Mouse (Mus musculus) hindbrain, embryonic 13.5 days (tissue): ENCODE measurements at regions not wholly inside any gene's neighbourhood (a gene's known extent, or its start where the extent isn't known, plus 50 kb on each side); places are given as distances from the start of the nearest gene placed in this dataset.
A peak's percentile ranks its signal among the peaks of the same experiment; 100 is the strongest.

ENCODE experiments used
- ATAC-seq: fragments of 200-750 bp; cut with Nextera tagmentation; 2 replicates; pipeline ENCODE4 v1.8.0; 2017; ENCODE audit warnings: moderate TSS enrichment; ENCODE audit not compliant: low FRiP score
- H3K27ac ChIP-seq: fragments of 300-500 bp; sonication (generic); 2 replicates; pipeline ENCODE4 v1.5.1; 2015; ENCODE audit warnings: inconsistent platforms, mild to moderate bottlenecking, moderate library complexity
- H3K27me3 ChIP-seq: fragments of 300-500 bp; sonication (generic); 2 replicates; pipeline ENCODE4 v1.6.1; 2015; ENCODE audit warnings: mild to moderate bottlenecking, inconsistent platforms
- H3K36me3 ChIP-seq: fragments of 300-500 bp; sonication (generic); 2 replicates; pipeline ENCODE4 v1.6.1; 2015; ENCODE audit warnings: mild to moderate bottlenecking, inconsistent platforms
- H3K4me1 ChIP-seq: fragments of 300-500 bp; sonication (generic); replicated peaks from 2 replicates; pipeline ENCODE4 v1.6.1; 2015; ENCODE audit warnings: inconsistent platforms
- H3K4me2 ChIP-seq: fragments of 300-500 bp; sonication (generic); 2 replicates; pipeline ENCODE4 v1.6.1; 2015; ENCODE audit warnings: inconsistent platforms, mild to moderate bottlenecking, moderate library complexity
- H3K4me3 ChIP-seq: fragments of 300-500 bp; sonication (generic); 2 replicates; pipeline ENCODE4 v1.5.1; 2015; ENCODE audit warnings: mild to moderate bottlenecking, inconsistent platforms
- H3K9ac ChIP-seq: fragments of 300-500 bp; sonication (generic); 2 replicates; pipeline ENCODE4 v1.6.1; 2015; ENCODE audit warnings: mild to moderate bottlenecking, inconsistent platforms
- H3K9me3 ChIP-seq: fragments of 300-500 bp; sonication (generic); 2 replicates; pipeline ENCODE4 v1.6.1; 2016; ENCODE audit warnings: inconsistent platforms
- WGBS: fragments of 180-500 bp; shearing (Covaris S2); methylation state at CpG from one replicate; pipeline ENCODE4 v1.1.7; 2015; 5-methylcytosine and 5-hydroxymethylcytosine counted together

DNA sequence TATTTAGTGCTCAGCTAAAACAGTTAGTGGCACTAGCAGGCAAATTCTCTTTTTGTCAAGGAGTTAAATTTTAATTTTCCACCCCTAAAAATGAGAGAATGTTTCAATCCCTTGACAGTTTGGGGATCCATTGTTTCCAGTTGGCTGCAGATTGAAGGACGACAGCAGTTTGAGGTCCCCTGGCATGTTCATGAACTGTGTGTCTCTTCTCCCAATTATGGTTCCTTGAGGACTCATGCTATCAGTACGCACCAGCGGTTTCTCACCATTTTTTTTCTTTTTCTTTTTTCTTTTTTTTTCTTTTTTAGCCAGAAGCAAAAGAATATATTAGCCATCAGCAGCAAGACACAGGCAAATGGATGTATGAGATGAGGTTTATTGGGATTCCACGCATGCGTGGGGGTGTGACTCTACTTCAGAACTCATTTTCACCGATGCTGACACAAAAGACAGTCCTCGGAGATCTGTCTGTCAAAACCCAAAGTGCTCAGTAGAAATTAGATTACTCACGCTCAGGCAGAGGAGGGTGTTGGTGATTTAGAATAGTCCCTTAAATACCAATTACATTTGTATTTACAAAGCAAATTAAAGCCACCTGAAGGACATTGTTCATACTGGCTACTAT is 157.8 kb upstream of the Arrdc4 start:
- H3K4me2 ChIP-seq: no peak overlapping the region
- WGBS: 39% methylated on average over 8 of the region's 8 CpGs

DNA sequence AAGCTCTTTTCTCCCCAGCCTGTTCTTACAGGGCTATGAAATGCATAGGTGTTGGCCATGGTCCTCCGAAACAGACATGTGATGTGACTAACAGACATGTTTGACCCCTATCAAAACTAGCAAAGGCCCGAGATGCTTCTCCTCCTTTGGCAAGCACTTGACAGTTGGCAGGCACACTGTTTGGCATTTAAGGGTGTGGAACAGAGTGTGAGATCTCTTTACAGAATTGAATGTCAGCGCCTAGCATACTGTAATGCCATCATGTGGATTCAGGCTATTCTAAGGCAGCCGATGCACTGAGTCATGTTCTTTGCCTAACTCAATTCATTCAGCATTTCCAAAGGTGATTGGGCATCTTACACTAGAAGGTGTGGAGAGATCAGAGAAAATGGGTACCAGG is 156.8 kb upstream of the Arrdc4 start:
- no peak overlapping the region for H3K27ac ChIP-seq
- no peak for ATAC-seq

More for the DNA sequence above, 157.8 kb upstream of the Arrdc4 start:
- H3K4me1 ChIP-seq: peaks cover 15% of the 10 kb centered on the region
- no peak overlapping the region for H3K4me3 ChIP-seq
- peak; percentile 65; the same call in 1 of the 2 replicates for ATAC-seq
- H3K27me3 ChIP-seq: no peaks in the 10 kb centered on the region
- no peaks in the 10 kb centered on the region for H3K36me3 ChIP-seq
- no peak overlapping the region for H3K27ac ChIP-seq
- no peak overlapping the region for H3K9ac ChIP-seq
- H3K9me3 ChIP-seq: no peaks in the 10 kb centered on the region

DNA sequence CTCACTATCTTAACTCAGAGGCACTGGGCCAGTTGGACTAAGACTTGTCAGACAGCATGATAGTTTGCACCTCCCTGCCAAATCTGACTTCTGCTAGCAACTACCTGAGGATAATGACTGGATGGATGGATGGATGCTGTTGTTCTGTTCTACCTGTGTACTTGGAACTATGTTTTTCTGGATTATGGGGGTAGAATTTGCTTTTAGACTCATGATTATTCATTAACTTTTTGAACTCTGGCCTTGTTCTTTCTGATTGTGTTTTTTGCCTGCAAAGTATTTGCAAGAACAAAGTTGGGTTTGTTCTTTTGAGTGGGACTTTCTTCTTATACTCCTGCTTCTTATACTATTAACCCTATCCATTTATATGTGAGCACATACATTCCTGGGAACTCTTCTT is 137.1 kb upstream of the Arrdc4 start:
- Histone ChIP-seq H3K4me1 (no peaks in the 10 kb centered on the region), H3K27ac (no peak overlapping the region), H3K9ac (no peak overlapping the region), H3K27me3 (no peaks in the 10 kb centered on the region), H3K4me3 (no peak overlapping the region), H3K4me2 (no peak overlapping the region), H3K9me3 (no peaks in the 10 kb centered on the region), H3K36me3 (no peaks in the 10 kb centered on the region)
- ATAC-seq: no peak

More for the DNA sequence above, 156.8 kb upstream of the Arrdc4 start:
- Histone ChIP-seq H3K4me2 (no peak overlapping the region), H3K9me3 (no peaks in the 10 kb centered on the region), H3K4me1 (peaks cover 15% of the 10 kb centered on the region), H3K9ac (no peak overlapping the region), H3K27me3 (no peaks in the 10 kb centered on the region), H3K36me3 (no peaks in the 10 kb centered on the region), H3K4me3 (no peak overlapping the region)
- 95% methylated on average over 4 of the region's 4 CpGs for WGBS

DNA sequence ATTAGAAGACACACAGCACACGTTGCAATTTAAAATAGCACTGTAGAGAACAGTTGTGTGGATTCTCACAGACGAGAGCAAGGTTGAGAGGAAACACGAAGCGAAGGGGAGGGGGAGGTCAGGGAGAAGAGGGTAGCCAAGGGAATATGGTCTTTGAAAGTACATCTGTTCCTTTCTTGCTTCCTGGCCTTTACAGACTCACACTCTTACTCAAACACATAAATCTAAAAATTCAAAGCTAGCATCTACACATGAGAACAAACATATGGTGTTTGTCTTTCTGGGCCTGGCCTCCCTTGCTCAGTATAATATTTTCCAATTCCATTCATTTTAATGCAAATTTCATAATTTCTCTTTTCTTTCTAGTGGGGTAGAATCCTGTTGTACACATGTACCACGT is 124.0 kb upstream of the Arrdc4 start:
- H3K9ac ChIP-seq: no peak overlapping the region
- no peaks in the 10 kb centered on the region for H3K36me3 ChIP-seq
- no peak overlapping the region for H3K4me3 ChIP-seq
- H3K27me3 ChIP-seq: no peaks in the 10 kb centered on the region
- no peaks in the 10 kb centered on the region for H3K4me1 ChIP-seq
- H3K27ac ChIP-seq: no peak overlapping the region
- no peak for ATAC-seq
- no peak overlapping the region for H3K4me2 ChIP-seq
- H3K9me3 ChIP-seq: no peaks in the 10 kb centered on the region
- 69% methylated on average over 5 of the region's 5 CpGs for WGBS

DNA sequence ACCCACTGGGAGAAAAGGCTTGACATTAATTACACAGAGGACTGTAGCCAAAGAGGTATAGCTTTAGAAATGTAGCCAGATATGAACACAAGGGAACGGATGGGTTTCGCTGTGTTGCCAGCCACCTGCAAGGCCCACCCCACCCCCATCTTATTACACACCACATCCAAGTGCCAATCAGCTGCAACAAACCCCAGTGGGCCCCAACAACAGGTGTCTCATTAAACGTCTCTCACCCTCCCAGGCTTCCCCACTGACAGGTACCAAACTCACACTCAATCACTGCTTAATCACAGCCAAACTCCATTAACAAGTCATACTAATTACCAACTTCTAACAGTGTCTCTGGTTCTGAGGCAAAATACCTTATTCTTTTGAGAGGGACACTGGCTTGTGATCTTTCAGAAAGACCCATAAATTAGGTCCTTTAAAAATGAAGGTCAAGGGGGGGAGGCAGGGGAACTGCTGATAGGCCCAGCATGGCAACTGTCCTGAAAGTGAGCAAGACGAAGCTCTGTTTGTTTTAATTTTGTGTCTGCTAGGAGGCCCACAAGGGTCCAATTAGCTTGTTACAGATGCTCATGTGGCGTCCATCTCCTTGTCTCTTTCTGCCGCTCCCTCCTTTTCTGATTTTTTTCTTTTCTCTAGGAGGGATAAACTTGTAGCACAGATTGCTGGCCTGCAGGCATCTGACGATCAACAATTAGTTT is 115.4 kb upstream of the Arrdc4 start:
- ATAC-seq: peak; percentile 46; the same call in 1 of the 2 replicates
- Histone ChIP-seq H3K9ac (no peak overlapping the region), H3K9me3 (no peaks in the 10 kb centered on the region), H3K27ac (no peak overlapping the region), H3K4me1 (no peaks in the 10 kb centered on the region; the same call in 1 of the 2 replicates), H3K4me3 (no peak overlapping the region), H3K4me2 (no peak overlapping the region), H3K27me3 (no peaks in the 10 kb centered on the region), H3K36me3 (no peaks in the 10 kb centered on the region)
- 40% methylated on average over 7 of the region's 7 CpGs for WGBS

DNA sequence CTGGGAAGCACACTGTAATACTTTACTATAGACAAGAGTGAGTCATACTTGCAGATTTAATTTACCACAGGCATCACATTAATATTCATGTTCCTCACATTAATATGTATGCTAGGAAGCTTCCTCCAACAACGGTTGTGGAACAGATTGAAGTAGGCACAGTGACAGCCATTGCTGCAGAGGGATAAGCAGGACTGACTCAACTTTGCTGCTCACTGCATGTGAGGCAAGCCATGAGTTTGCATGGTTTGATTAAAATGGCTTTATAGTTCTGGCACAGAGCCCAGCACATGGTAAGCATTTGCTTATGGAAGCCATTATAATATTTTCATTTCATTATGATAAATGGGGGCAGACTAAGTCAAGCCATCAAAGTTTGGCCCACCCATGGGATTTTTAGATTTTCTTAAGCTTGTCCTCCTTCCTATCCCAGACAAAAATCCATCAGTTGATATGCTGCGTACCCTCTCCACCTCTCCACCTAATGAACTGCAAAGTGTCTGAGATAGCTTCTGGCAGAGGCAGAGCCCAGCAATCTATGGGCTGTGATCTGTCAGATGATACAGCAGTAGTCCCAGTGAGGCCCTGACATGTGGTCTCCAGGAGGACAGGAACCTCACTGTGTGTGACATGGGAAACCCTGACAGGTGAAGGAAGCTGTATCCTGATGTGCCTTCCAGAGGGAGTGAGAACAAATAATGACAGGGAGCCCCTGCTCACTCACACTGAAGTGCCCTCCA is 109.6 kb upstream of the Arrdc4 start:
- peak; percentile 77 for ATAC-seq
- Histone ChIP-seq H3K4me3 (no peak overlapping the region), H3K27me3 (no peaks in the 10 kb centered on the region), H3K9me3 (no peaks in the 10 kb centered on the region), H3K36me3 (no peaks in the 10 kb centered on the region), H3K27ac (no peak overlapping the region), H3K9ac (no peak overlapping the region), H3K4me2 (no peak overlapping the region), H3K4me1 (no peaks in the 10 kb centered on the region; the same call in 1 of the 2 replicates)
- WGBS: 46% methylated on average over 2 of the region's 2 CpGs

DNA sequence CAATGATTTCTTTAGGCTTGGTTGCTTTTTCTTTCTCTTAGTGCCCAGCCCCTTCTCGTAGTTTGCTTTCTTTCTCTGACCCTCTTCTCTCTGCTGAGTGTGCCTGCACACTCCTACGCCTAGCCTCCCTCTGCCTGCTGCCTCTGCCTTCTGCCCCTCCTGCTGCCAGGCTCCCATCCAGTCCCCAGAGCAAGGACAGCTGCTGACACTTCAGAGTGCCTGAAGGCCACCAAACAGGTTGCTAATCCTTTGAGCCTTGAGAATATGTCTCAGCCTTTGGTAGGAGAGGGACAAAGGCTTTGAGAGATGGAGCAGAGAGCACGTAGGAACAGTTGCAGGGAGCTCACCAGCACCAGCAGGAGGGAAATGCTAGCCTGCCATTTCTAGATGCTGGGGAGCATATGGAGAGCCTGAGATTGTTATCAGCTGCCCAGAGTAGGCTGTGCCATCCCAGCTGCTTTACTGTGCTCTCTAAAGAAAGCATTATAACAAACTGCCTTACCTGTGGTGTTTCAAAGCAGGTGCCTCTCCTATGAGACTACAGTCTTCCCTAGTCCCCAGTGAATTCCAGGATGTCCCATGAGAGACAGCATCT is 103.0 kb upstream of the Arrdc4 start:
- Histone ChIP-seq H3K36me3 (no peaks in the 10 kb centered on the region), H3K9ac (no peak overlapping the region), H3K9me3 (no peaks in the 10 kb centered on the region), H3K4me3 (no peak overlapping the region), H3K4me2 (no peak overlapping the region), H3K27me3 (no peaks in the 10 kb centered on the region), H3K4me1 (peaks cover 5% of the 10 kb centered on the region; the same call in 1 of the 2 replicates), H3K27ac (no peak overlapping the region)
- ATAC-seq: no peak
- 52% methylated on average over 3 of the region's 3 CpGs for WGBS

DNA sequence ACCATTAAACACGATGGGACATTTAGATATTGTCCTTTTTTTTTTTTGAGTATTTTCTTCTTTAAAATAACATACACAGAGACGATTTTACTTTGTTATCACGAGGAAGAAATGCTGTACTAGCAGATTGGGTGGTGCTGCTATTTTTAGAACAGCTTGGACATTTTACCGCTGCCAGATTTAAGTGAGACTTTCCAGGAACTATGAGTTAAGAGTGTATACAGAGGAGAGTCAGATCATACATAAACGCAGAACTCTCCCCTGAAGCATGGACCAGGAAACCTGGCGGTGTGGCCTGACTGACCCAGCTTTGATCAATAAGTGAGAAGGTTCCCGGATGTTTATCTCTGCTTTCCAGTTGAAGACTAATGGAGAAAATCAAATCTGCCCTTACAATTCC is 95.6 kb upstream of the Arrdc4 start:
- Histone ChIP-seq H3K36me3 (no peaks in the 10 kb centered on the region), H3K4me2 (no peak overlapping the region), H3K27me3 (no peaks in the 10 kb centered on the region), H3K27ac (no peak overlapping the region), H3K9ac (no peak overlapping the region), H3K4me1 (no peaks in the 10 kb centered on the region), H3K9me3 (no peaks in the 10 kb centered on the region), H3K4me3 (no peak overlapping the region)
- no peak for ATAC-seq
- WGBS: 80% methylated on average over 7 of the region's 7 CpGs

DNA sequence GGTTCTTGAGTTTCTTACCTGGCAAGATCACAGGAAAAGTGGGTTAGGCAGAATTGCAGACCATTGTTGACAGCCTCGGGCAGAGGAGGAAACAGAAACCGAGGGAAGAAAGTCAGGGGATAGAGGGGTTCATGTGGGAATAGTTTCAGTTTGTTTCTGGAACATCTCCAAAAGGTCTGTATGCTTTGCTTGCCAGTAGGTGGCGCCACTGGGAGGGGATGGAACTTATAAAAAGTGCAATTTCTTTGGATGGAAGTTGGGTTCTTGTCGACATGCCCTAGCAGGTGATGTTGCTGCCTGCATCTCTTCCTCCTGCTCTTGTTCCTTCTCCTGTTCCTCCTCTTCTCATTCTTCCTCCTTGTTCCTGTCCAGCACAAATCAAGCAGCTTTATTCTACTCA is 94.3 kb upstream of the Arrdc4 start:
- Histone ChIP-seq H3K27me3 (no peaks in the 10 kb centered on the region), H3K4me1 (no peaks in the 10 kb centered on the region), H3K9ac (no peak overlapping the region), H3K36me3 (no peaks in the 10 kb centered on the region), H3K27ac (no peak overlapping the region), H3K4me2 (no peak overlapping the region), H3K9me3 (no peaks in the 10 kb centered on the region), H3K4me3 (no peak overlapping the region)
- ATAC-seq: no peak
- 53% methylated on average over 4 of the region's 4 CpGs for WGBS

DNA sequence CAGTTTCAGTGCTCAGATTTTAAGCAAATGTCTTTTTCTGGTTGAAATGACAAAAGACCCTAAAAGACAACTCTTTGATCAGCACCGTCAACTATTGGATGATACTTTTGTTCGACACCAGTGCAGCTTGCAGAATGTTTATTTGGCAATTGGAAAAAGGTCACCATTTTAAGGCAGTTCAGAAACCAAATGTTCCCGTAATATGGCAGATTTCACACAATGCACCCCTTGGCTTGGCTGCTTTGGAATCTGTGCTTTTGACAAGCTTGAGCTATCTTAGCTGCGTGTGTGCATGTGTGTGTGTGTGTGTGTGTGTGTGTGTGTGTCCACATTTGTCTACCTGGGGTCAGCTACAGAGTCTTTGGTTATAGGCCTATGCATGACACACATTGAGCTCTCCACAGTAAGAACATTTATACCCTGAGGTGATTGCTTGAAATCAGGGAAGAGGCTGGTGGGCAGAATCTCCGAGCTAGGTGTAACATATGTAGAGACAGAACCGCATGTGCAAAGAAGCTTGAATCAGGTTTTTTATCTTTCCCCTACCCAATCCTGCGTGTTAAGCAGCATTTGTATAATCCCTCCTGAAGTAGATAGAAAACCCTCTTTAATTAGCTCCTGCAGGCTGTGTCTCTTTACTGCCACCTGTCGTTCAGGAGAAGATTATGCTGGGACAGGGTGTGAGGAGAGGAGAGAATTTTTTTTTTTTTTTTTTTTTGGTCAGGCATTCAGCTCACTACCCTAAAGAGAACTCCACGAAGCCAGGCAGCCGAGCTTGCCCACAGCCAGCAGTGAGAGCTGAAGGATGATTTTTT is 85.1 kb upstream of the Arrdc4 start:
- WGBS: 55% methylated on average over 10 of the region's 10 CpGs
- no peak for ATAC-seq

DNA sequence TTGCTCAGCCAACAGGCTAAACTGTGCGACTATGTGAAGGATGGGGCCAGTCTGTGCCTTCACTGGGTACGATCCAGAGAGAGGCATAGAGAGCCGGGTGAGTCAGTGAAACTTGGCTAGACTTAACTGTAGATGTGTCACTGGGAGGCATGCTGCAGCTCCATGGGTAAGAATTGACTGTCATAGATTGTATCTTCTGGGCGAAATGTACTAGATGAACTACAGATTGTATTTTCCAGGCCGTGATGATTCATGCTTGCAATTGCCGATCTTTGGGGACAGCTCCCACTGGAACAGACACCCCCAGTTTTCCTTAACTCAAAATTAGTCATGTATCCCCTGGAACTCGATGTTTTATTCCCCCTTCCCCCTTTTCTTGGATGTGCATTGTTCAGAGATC is 84.5 kb upstream of the Arrdc4 start:
- 91% methylated on average over 7 of the region's 7 CpGs for WGBS
- no peak for ATAC-seq
- no peaks in the 10 kb centered on the region for H3K9me3 ChIP-seq

More for the DNA sequence above, 85.1 kb upstream of the Arrdc4 start:
- Histone ChIP-seq H3K27ac (no peak overlapping the region), H3K36me3 (no peaks in the 10 kb centered on the region), H3K4me3 (no peak overlapping the region), H3K9me3 (no peaks in the 10 kb centered on the region), H3K4me2 (no peak overlapping the region), H3K4me1 (no peaks in the 10 kb centered on the region), H3K27me3 (no peaks in the 10 kb centered on the region), H3K9ac (no peak overlapping the region)

DNA sequence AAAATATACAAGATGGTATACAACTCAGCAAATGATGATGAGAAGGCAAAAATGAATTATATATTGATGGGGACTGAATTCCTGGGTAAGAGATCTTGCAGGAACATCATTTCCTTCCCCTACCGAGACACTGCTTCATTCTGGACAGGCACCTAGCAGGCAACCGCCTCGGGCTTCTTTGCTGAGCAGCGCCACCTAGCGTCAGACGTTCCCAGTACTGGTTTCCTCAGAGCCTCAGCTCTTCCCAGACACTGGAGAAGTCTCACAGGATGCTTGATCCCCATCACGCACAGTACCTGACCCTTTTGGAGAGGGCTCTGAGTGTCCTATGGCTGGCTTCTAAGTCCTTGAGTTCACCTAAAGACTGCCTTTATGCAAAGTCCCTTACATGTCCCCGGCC is 80.8 kb upstream of the Arrdc4 start:
- H3K4me1 ChIP-seq: no peaks in the 10 kb centered on the region
- WGBS: 18% methylated on average over 8 of the region's 8 CpGs
- no peak overlapping the region for H3K4me3 ChIP-seq
- H3K4me2 ChIP-seq: no peak overlapping the region
- no peaks in the 10 kb centered on the region for H3K36me3 ChIP-seq
- H3K9me3 ChIP-seq: no peaks in the 10 kb centered on the region
- no peak overlapping the region for H3K27ac ChIP-seq
- H3K9ac ChIP-seq: no peak overlapping the region
- ATAC-seq: peak; percentile 66; the same call in 1 of the 2 replicates
- no peaks in the 10 kb centered on the region for H3K27me3 ChIP-seq

More for the DNA sequence above, 84.5 kb upstream of the Arrdc4 start:
- Histone ChIP-seq H3K4me3 (no peak overlapping the region), H3K27ac (no peak overlapping the region), H3K4me2 (no peak overlapping the region), H3K36me3 (no peaks in the 10 kb centered on the region), H3K27me3 (no peaks in the 10 kb centered on the region), H3K4me1 (no peaks in the 10 kb centered on the region), H3K9ac (no peak overlapping the region)
